ENCODE assay signal across 26 mouse cellular contexts in genomic region chr12:21180091-21180490, GRCm38 (mm10).
A peak's percentile ranks its signal among the peaks of the same experiment; 100 is the strongest.
DNase-seq lines count a peak whose midpoint lies in the region; ATAC-seq and TF ChIP-seq lines count a peak whose summit lies in the region.
"Had no signal": no experiment of that assay in that cellular context is flagged by ENCODE, and none has a peak within 500 bp of the region (broad histone marks: within the 10 kb centered on the region; RNA-seq: fewer than 3 reads in every experiment).

No protein-coding gene starts in this region.

- no peaks in the 10 kb centered on the region for H3K36me3 ChIP-seq in liver, embryonic 11.5 days (ENCODE audit: control insufficient read depth, insufficient read depth, low read length)
- H3K36me3 ChIP-seq in liver, postnatal 0 days (replicated peaks; ENCODE audit: insufficient read depth, low read length), result no peaks in the 10 kb centered on the region
- no peaks in the 10 kb centered on the region for H3K36me3 ChIP-seq in liver, embryonic 14.5 days (replicated peaks; ENCODE audit: control insufficient read depth, insufficient read depth, low read depth)
- H3K36me3 ChIP-seq in small intestine, adult 2 months (ENCODE audit: control insufficient read depth, insufficient read depth, low read length), result no peaks in the 10 kb centered on the region; the same call in 1 of the 2 replicates
- H3K36me3 ChIP-seq: G1E had no signal

- H3K4me2 ChIP-seq in liver, embryonic 11.5 days, result no peak overlapping the region
- H3K4me2 ChIP-seq in liver, postnatal 0 days (ENCODE audit: low read depth, low read length), result no peak overlapping the region
- no peak overlapping the region for H3K4me2 ChIP-seq in liver, embryonic 14.5 days (ENCODE audit: low read depth)
- H3K4me2 ChIP-seq: heart, embryonic 13.5 days; hindbrain, embryonic 14.5 days had no signal

- TF ChIP-seq POLR2A in small intestine, adult 2 months (IDR thresholded peaks at IDR 0.05; ENCODE audit: low read depth, low read length), result no peak

- no peak for TF ChIP-seq EP300 in liver, postnatal 0 days (IDR thresholded peaks at IDR 0.05; ENCODE audit: low read depth)
- no peak for TF ChIP-seq EP300 in liver, embryonic 14.5 days (IDR thresholded peaks at IDR 0.05; ENCODE audit: low read depth)

- WGBS in liver, embryonic 11.5 days, result 68% methylated on average over 6 of the region's 6 CpGs
- WGBS in liver, postnatal 0 days (ENCODE audit: insufficient replicate concordance), result 52% methylated on average over 6 of the region's 6 CpGs
- WGBS in liver, embryonic 14.5 days (ENCODE audit: insufficient replicate concordance), result 40% methylated on average over 6 of the region's 6 CpGs
- 57% methylated on average over 6 of the region's 6 CpGs for WGBS in small intestine, adult 2 months

- no peak overlapping the region for H3K4me3 ChIP-seq in liver, embryonic 11.5 days (ENCODE audit: low read depth, low read length)
- H3K4me3 ChIP-seq in liver, postnatal 0 days (ENCODE audit: low read depth, low read length), result no peak overlapping the region
- H3K4me3 ChIP-seq in liver, embryonic 14.5 days (ENCODE audit: insufficient read depth in 1 of 2, low read depth in 2 of 2, low read length in 2 of 2), result no peak overlapping the region
- H3K4me3 ChIP-seq in small intestine, adult 2 months (ENCODE audit: low read depth, low read length), result no peak overlapping the region
- H3K4me3 ChIP-seq: heart, adult 2 months; heart, embryonic 10.5 days; heart, embryonic 13.5 days had no signal

- DNase-seq in liver, embryonic 11.5 days (ENCODE audit: low spot score), result no peak
- DNase-seq in liver, postnatal 0 days, result no peak
- no peak for DNase-seq in liver, embryonic 14.5 days (ENCODE audit: low read depth in 3 of 3, low spot score in 3 of 3)
- no peak for DNase-seq in right cerebral cortex, postnatal 4 days
- no peak for DNase-seq in adrenal gland, adult 2 months
- DNase-seq: adrenal gland, adult 8-10 months; adrenal gland, postnatal 25 days; B cell, adult 2 months; cerebellum, adult 11-12 months; cerebellum, adult 8-10 months; cerebellum, postnatal 10 days; cerebellum, postnatal 36 days; forebrain, postnatal 0 days; gastrocnemius, postnatal 36 days; heart, adult 2 months; heart, postnatal 14 days; heart, postnatal 4 days had no signal

- H3K9ac ChIP-seq in liver, embryonic 11.5 days (ENCODE audit: low read depth, low read length), result no peak overlapping the region
- H3K9ac ChIP-seq in liver, postnatal 0 days (replicated peaks), result no peak overlapping the region
- H3K9ac ChIP-seq in liver, embryonic 14.5 days (replicated peaks), result no peak overlapping the region
- H3K9ac ChIP-seq: forebrain, postnatal 0 days; heart, embryonic 13.5 days; hindbrain, embryonic 14.5 days had no signal

- 0 out of 2 replicates have a peak, but pooled peaks have one; percentile 26 for ATAC-seq in liver, embryonic 11.5 days (replicated peaks; ENCODE audit: low FRiP score)
- no peak for ATAC-seq in liver, postnatal 0 days
- peak; percentile 42; the same call in 1 of the 2 replicates for ATAC-seq in common myeloid progenitor, adult 5-6 weeks (replicated peaks; ENCODE audit: low read depth, poor library complexity, severe bottlenecking)
- ATAC-seq in liver, embryonic 14.5 days (ENCODE audit: insufficient read depth), result peak; percentile 33; the same call in 1 of the 2 replicates
- ATAC-seq: forebrain, embryonic 14.5 days; forebrain, postnatal 0 days; Patski had no signal

- TF ChIP-seq CTCF in liver, postnatal 0 days (IDR thresholded peaks at IDR 0.05; ENCODE audit: low read depth), result no peak
- no peak for TF ChIP-seq CTCF in liver, embryonic 14.5 days (IDR thresholded peaks at IDR 0.05; ENCODE audit: low read depth)
- no peak for TF ChIP-seq CTCF in small intestine, adult 2 months (IDR thresholded peaks at IDR 0.05; ENCODE audit: extremely low read depth, insufficient read length, insufficient replicate concordance, low read depth, low read length)

- no peak overlapping the region for H3K27ac ChIP-seq in liver, embryonic 11.5 days (ENCODE audit: low read depth, low read length)
- H3K27ac ChIP-seq in liver, postnatal 0 days (ENCODE audit: low read depth), result no peak overlapping the region
- H3K27ac ChIP-seq in liver, embryonic 14.5 days, result no peak overlapping the region
- peak overlapping the region; percentile 37; the same call in 1 of the 2 replicates for H3K27ac ChIP-seq in small intestine, adult 2 months (ENCODE audit: insufficient read depth, low read depth, low read length)
- H3K27ac ChIP-seq: heart, adult 2 months; heart, embryonic 10.5 days; heart, embryonic 13.5 days; hindbrain, embryonic 14.5 days had no signal

- H3K27me3 ChIP-seq in liver, embryonic 11.5 days (replicated peaks; ENCODE audit: control insufficient read depth, insufficient read depth, low read length), result no peaks in the 10 kb centered on the region
- no peaks in the 10 kb centered on the region for H3K27me3 ChIP-seq in liver, postnatal 0 days (ENCODE audit: insufficient read depth, low read length)
- no peaks in the 10 kb centered on the region for H3K27me3 ChIP-seq in liver, embryonic 14.5 days (ENCODE audit: control insufficient read depth, insufficient read depth, low read length)
- no peaks in the 10 kb centered on the region for H3K27me3 ChIP-seq in small intestine, adult 2 months (ENCODE audit: control insufficient read depth, insufficient read depth, low read length)
- H3K27me3 ChIP-seq: CH12.LX; heart, embryonic 13.5 days; Patski had no signal

- peaks cover 8% of the 10 kb centered on the region for H3K4me1 ChIP-seq in liver, embryonic 11.5 days (replicated peaks; ENCODE audit: control insufficient read depth, insufficient read depth, low read length)
- H3K4me1 ChIP-seq in liver, postnatal 0 days (ENCODE audit: insufficient read depth), result peaks cover 5% of the 10 kb centered on the region
- H3K4me1 ChIP-seq in liver, embryonic 14.5 days (replicated peaks; ENCODE audit: control insufficient read depth in 2 of 2, insufficient read depth in 2 of 2, low read length in 1 of 2), result peaks cover 0 to 11% of the 10 kb centered on the region in 2 experiments; a peak in 2 of 4 replicates
- peaks cover 7% of the 10 kb centered on the region for H3K4me1 ChIP-seq in small intestine, adult 2 months (ENCODE audit: control insufficient read depth, insufficient read depth, insufficient read length, low read length)

- no peaks in the 10 kb centered on the region for H3K9me3 ChIP-seq in liver, embryonic 11.5 days (ENCODE audit: control insufficient read depth, low read length)
- no peaks in the 10 kb centered on the region for H3K9me3 ChIP-seq in liver, postnatal 0 days (ENCODE audit: low read length)
- no peaks in the 10 kb centered on the region for H3K9me3 ChIP-seq in liver, embryonic 14.5 days (ENCODE audit: control insufficient read depth, low read length)
- H3K9me3 ChIP-seq: heart, embryonic 10.5 days; heart, embryonic 13.5 days had no signal
